Mouse (Mus musculus) lung, postnatal 36 days (tissue): ENCODE results near the gene Zfp277.

Experiments
- DNase-seq: peaks from one replicate; pipeline ENCODE4 v3.0.0; 2022; ENCODE audit warnings: mixed read lengths

Gene Zfp277

GRCm38 (mm10) chr12:40438049-40438448 lies 7.7 kb downstream of the Zfp277 start:
- DNase-seq, result no peak

- DNase-seq, result peak; percentile 60
Measured at GRCm38 (mm10) chr12:40434101-40434500, 11.6 kb downstream of the Zfp277 start.

DNA sequence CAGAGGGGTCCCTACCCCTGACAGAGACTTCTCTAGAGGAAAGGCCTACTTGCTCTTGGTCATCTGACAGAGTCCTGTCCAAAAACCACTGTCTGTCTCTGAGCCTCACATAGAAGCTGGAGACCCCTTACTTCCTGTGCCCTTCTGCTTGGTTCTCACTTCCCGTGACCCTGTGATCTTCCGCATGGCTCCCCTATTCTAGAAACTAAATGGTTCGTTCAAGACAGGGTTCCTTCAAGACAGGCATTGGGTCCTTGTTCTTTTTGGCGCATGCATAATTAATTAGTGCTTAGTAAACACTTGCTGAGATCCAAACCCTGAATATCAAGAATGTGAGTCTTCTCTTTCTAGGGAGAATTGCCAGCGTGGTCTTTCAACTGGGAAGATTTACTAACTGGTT lies 14.6 kb downstream of the Zfp277 start:
- DNase-seq, result no peak

DNA sequence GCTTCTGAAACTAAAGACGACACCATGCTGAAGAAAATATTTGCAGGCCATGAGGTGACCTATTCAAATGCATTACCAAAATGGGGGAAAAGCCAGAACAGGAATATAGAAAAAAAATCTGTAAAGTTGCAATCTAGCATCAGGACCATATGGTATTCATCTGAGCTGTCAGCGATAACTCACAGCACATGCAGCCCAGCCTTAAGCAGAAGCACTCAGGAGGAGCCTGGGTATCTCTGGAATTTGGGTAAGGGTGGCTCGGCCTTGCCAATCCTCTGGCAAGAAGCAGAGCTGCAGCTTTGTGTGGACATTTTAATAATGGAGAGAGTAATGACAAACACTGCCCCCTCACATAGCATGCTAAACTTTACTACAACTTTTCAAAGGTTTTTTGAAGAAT lies 15.7 kb downstream of the Zfp277 start:
- DNase-seq, result no peak

DNA sequence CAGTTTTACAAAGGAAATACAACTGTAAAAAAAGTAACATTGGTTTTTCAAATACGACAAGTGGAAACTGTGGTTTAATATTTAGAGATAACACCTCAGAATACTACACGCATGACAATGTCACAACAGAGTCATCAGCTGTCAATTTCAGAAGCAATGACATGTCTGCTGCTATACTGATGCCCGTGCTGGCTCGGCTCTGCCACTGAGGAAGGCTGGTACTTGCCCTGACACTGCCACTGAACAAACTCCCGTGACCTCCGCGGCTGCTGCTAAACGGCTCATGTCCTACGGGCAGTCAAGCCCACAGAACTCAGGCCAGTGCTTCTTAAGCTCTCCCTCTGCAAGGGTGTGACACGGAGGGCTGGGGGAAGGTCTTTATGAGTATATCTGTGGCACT lies 18.1 kb downstream of the Zfp277 start:
- DNase-seq, result no peak

GRCm38 (mm10) chr12:40424991-40425390 lies 20.7 kb downstream of the Zfp277 start:
- DNase-seq, result no peak

DNA sequence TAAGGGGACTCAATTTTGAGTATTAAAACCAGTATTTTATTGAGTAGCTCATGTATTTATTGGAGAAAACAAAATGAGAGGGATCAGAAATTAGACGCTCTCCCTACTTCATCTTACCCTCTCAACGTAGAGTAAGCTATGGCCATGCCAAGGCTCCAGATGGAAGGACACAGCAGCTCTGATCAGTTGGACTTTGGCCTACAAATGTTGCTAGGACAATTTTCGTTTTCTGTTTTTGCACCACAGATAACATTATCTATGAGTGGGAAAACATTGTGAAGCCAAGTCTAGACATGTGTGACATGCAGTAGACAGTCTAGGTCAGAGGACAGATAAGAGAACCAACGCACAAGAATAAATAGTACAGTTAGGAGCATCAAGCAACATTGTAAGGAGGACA lies 28.4 kb downstream of the Zfp277 start:
- no peak for DNase-seq

DNA sequence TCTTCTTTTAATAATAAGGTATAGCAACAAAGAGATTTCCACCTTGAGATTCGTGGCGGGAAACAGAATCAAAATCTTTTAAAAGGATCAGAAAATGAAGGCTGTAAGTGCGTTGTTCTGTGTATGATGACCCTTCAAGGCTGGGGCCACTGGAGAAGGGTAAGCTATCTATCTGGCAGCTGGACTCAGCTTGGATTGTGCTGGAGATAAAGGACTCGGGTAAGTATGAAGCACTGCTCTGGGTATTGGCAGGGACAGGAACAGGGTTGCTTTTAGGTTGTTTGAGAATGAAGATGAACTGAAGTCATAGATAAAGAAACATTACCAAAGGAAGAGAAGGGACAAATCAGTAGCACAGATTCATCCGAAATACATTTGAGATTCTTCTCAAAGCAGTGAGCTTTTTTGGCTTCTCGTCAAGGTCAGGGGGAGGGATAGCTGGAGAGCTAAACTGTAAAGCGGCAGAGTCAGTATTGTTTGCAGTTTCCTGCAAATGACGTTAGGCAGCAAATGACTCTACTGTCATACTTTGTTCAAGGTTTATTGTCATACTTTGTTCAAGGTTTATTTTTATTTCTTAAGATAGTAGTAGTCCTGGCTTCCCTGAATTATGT lies 30.3 kb downstream of the Zfp277 start:
- no peak for DNase-seq

GRCm38 (mm10) chr12:40414682-40415311 lies 30.9 kb downstream of the Zfp277 start:
- DNase-seq, result no peak

- DNase-seq, result no peak
Measured at GRCm38 (mm10) chr12:40399812-40400211, 45.9 kb downstream of the Zfp277 start.

GRCm38 (mm10) chr12:40399386-40399785 lies 46.3 kb downstream of the Zfp277 start:
- DNase-seq, result no peak

DNA sequence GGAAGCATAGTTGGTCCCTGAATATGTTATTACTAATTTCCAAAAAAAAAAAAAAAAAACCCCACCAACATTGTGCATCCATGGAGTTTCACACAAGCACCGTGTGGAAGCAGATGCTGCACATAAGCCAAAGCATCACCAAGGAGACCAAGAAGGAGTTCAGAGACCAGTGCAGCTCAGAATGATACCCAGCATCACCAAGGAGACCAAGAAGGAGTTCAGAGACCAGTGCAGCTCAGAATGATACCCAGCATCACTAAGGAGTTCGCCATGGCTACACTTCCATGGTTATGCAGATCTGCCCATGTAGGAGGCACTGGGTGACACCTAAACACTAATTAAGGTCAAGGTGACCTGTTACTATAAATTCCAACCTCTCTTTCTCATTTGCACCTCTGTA lies 46.8 kb downstream of the Zfp277 start:
- no peak for DNase-seq

DNA sequence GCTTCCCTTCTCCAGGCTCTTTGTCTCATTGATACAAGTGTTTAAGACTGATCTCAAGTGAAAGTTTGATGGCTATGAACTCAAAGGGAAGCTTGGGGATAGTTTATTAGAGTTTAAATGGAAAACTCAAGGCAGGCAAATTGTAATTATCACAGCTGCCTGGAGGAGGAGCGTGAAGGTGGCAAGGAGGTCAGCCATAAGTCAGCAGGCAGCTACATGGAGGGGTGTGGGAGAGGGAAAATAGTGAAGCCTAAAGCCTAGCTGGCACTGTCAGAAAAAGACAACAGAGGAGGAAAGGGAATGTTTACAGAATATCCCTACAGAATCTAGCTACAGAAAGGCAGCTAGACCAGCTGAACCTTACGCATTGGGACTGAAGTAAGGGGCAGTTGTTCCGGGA lies 52.8 kb downstream of the Zfp277 start:
- DNase-seq, result no peak

- no peak for DNase-seq
Measured at GRCm38 (mm10) chr12:40391262-40391661, 54.4 kb downstream of the Zfp277 start.

GRCm38 (mm10) chr12:40387786-40388185 lies 57.9 kb downstream of the Zfp277 start:
- DNase-seq, result no peak

GRCm38 (mm10) chr12:40385301-40385700 lies 60.4 kb downstream of the Zfp277 start:
- no peak for DNase-seq

DNA sequence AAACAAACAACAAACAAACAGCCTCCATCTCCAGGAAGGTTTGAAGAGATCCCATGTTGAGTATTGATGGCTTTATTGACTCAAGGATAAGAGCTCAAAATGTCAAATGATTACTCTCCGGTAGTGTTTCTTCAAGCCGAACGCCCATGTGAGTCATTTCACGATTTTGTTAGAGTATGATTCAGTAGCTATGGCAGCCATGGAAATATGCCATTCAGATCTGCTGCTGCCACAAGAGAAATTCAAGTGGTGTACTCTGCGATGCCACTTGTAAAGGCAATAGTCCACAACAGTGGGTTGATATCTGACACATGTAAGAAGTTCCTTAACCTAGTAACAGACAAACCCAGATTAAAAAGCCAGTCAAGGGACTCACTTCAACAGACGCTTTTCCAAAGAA lies 62.0 kb downstream of the Zfp277 start:
- DNase-seq, result peak; percentile 39

DNA sequence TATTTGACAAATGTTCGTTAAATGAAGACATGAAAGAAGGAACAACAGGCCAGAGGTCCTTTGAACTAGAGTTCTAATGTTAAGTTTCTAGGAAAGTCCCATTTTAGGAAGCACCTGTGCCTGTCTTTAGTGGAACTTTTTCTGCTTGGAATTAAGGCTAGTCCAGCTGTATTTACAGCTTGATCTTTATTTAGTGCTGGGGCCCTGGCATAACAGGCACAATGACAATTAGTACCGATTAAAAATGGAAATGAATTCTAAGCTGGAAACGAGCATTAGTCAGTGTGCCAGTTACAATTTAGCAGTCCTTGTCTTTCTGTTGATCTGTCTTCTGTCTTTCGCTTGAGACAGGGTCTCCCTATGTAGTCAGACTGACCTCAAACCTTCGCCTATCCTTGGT lies 63.2 kb downstream of the Zfp277 start:
- DNase-seq, result no peak

GRCm38 (mm10) chr12:40381824-40382223 lies 63.9 kb downstream of the Zfp277 start:
- DNase-seq, result no peak

- DNase-seq, result no peak
Measured at GRCm38 (mm10) chr12:40381173-40381801, 64.4 kb downstream of the Zfp277 start.

DNA sequence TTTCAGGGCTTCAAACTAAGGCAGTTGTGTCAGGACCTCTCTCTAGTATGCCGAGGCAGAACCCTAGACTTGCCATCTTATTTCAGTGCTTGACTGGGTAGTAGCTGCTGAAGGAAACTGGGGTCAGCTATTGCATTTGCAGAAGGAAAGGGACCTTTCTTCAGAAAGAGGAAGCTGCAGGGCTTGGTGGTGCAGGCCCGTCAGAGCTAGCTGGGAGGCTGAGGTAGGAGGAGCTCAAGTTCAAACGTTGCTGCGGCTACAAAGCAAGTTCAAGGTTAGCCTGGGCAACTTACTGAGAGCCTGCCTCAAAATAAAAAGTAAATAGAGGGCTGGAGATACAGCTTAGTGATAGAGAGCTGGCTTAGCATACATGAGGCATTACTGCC lies 66.2 kb downstream of the Zfp277 start:
- DNase-seq, result peak; percentile 18

- DNase-seq, result peak; percentile 75
Measured at GRCm38 (mm10) chr12:40378621-40379537, 66.8 kb downstream of the Zfp277 start.

DNA sequence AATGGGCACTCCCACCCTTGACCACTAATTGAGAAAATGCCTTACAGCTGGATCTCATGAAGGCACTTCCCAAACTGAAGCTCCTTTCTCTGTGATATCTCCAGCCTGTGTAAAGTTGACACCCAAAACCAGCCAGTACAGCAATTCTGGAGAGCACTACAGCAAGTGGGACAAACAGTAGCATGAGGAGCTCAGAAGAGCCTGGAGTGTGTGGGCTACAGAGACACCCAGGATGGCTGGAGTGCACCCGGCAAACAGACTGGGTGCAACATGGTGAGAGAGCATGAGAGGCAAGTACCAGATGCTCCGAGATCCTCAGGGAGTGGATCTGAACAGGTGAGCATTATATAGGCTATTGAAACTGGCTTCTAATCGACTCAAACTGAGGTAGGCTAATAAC lies 93.8 kb downstream of the Zfp277 start:
- DNase-seq, result no peak
